Mouse (Mus musculus): ENCODE results near the gene Bace2. TPM values are rescaled to one million over a fixed set of nuclear protein-coding genes. Genes with fewer than 3 reads are reported as not detected.

Bace2 gene
- polyA plus RNA-seq, 1 experiment from 2014 or later = 17.8 TPM

DNA sequence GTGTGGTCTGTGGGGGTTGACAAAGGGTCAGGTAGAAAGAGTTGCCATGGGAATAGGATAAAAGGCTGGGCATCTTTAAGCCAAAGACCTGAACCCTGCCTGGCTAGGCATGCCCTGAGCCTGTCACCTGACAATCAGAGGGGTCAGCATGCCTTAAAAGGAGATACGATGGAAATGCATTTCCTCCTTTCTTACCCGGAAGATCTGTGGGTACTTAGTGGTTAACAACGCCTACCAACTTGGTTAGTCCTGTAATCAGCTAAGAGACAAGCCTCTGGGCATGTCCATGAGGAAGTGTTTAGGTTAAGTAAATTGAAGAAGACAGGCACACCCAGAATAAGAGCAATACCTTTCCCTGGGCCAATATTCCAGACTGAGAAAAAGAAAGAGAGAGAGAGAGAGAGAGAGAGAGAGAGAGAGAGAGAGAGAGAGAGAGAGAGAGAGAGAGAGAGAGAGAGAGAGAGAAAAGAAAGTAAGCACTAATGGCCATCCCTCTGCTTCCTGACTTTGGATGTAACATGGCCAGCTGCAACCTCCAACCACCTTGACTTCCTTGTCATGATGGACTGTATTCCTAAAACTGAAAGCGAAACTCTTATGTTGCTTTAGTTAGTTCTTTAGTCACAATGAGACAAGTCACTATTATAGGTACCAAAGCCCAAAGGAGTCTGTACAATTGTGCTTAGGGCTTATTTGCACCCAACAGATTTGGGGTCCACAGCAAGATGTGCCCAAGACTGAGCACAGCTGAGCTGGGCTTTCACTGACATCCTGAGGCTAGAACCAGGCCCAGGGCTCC, 111.7 kb downstream of the Bace2 start:
- Histone ChIP-seq H3K9ac (ENCODE audit: low read depth, low read length) (no peak overlapping the region), H3K36me3 (ENCODE audit: control insufficient read depth, insufficient read depth) (no peaks in the 10 kb centered on the region), H3K9me3 (ENCODE audit: control insufficient read depth) (no peaks in the 10 kb centered on the region), H3K4me1 (replicated peaks; ENCODE audit: control insufficient read depth, insufficient read depth, low read length) (no peaks in the 10 kb centered on the region), H3K27ac (ENCODE audit: low read depth, low read length) (no peak overlapping the region), H3K4me2 (replicated peaks; ENCODE audit: low read depth) (no peak overlapping the region), H3K4me3 (ENCODE audit: low read depth, low read length) (no peak overlapping the region), H3K27me3 (replicated peaks; ENCODE audit: control insufficient read depth, insufficient read depth, low read length) (no peaks in the 10 kb centered on the region)
- WGBS = 49% methylated on average over 4 of the region's 4 CpGs
- TF ChIP-seq CTCF (IDR thresholded peaks at IDR 0.05; ENCODE audit: low read depth) = no peak
- 0 out of 2 replicates have a peak, but pooled peaks have one; percentile 51 for ATAC-seq

GRCm38 (mm10) chr16:97474671-97475070, 118.1 kb downstream of the Bace2 start:
- TF ChIP-seq CTCF (IDR thresholded peaks at IDR 0.05; ENCODE audit: low read depth) = no peak
- Histone ChIP-seq H3K9ac (ENCODE audit: low read depth, low read length) (no peak overlapping the region), H3K27ac (ENCODE audit: low read depth, low read length) (no peak overlapping the region), H3K4me1 (replicated peaks; ENCODE audit: control insufficient read depth, insufficient read depth, low read length) (no peaks in the 10 kb centered on the region), H3K27me3 (replicated peaks; ENCODE audit: control insufficient read depth, insufficient read depth, low read length) (no peaks in the 10 kb centered on the region), H3K36me3 (ENCODE audit: control insufficient read depth, insufficient read depth) (no peaks in the 10 kb centered on the region), H3K4me3 (ENCODE audit: low read depth, low read length) (no peak overlapping the region), H3K9me3 (ENCODE audit: control insufficient read depth) (no peaks in the 10 kb centered on the region), H3K4me2 (replicated peaks; ENCODE audit: low read depth) (no peak overlapping the region)
- ATAC-seq = no peak
- WGBS = 85% methylated on average over 2 of the region's 2 CpGs

DNA sequence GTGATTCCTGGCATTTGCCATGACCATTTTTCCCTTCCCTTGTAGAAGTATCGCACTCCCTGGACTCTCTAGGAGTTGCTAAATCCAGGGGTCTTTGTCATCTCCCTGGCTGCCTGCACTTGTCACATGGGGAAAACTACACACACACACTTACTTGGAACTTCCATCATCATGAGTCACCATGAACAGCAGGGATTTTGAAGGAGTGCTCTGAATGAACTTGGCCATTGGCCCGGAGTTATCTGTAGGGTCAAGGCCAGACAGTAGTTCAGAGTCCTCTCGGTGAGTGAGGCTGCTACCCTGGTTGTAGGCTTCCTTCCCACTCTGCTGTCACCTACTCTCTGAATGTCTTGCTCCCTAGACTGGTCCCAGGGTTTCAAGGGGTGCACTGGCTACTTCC, 119.0 kb downstream of the Bace2 start:
- no peaks in the 10 kb centered on the region for H3K27me3 ChIP-seq (replicated peaks; ENCODE audit: control insufficient read depth, insufficient read depth, low read length)
- H3K9ac ChIP-seq (ENCODE audit: low read depth, low read length) = no peak overlapping the region
- peak; percentile 33; the same call in 1 of the 2 replicates for ATAC-seq
- H3K4me2 ChIP-seq (replicated peaks; ENCODE audit: low read depth) = no peak overlapping the region
- no peaks in the 10 kb centered on the region for H3K36me3 ChIP-seq (ENCODE audit: control insufficient read depth, insufficient read depth)
- no peak overlapping the region for H3K4me3 ChIP-seq (ENCODE audit: low read depth, low read length)
- no peaks in the 10 kb centered on the region for H3K9me3 ChIP-seq (ENCODE audit: control insufficient read depth)
- no peak overlapping the region for H3K27ac ChIP-seq (ENCODE audit: low read depth, low read length)
- H3K4me1 ChIP-seq (replicated peaks; ENCODE audit: control insufficient read depth, insufficient read depth, low read length) = no peaks in the 10 kb centered on the region
- no peak for TF ChIP-seq CTCF (IDR thresholded peaks at IDR 0.05; ENCODE audit: low read depth)
- 67% methylated on average over 3 of the region's 3 CpGs for WGBS

DNA sequence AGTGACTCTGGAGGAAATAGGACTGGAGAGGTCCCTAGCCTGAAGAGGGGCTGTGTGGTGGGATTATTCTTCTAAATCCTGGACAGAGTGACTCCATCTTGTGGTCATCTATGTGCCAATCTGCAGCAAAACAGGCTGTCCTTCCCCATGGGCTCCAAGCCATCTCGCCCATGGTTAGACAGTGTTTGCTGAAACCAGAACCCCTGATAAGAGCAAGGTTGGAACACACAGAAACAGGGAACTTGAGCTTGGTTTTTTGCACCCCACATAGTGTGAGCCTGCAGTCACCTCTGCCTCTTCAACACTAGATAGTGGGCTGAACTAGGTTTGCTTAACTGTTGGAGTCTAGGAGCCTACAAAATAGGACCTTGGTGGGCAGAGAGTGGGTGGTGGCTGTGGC, 120.0 kb downstream of the Bace2 start:
- H3K27me3 ChIP-seq (replicated peaks; ENCODE audit: control insufficient read depth, insufficient read depth, low read length) = no peaks in the 10 kb centered on the region
- TF ChIP-seq CTCF (IDR thresholded peaks at IDR 0.05; ENCODE audit: low read depth) = no peak
- no peak for ATAC-seq
- no peaks in the 10 kb centered on the region for H3K36me3 ChIP-seq (ENCODE audit: control insufficient read depth, insufficient read depth)
- H3K27ac ChIP-seq (ENCODE audit: low read depth, low read length) = no peak overlapping the region
- H3K9me3 ChIP-seq (ENCODE audit: control insufficient read depth) = no peaks in the 10 kb centered on the region
- no peak overlapping the region for H3K9ac ChIP-seq (ENCODE audit: low read depth, low read length)
- no peak overlapping the region for H3K4me2 ChIP-seq (replicated peaks; ENCODE audit: low read depth)
- H3K4me1 ChIP-seq (replicated peaks; ENCODE audit: control insufficient read depth, insufficient read depth, low read length) = no peaks in the 10 kb centered on the region
- WGBS = 73% methylated on average over 1 of the region's 1 CpGs
- H3K4me3 ChIP-seq (ENCODE audit: low read depth, low read length) = no peak overlapping the region

DNA sequence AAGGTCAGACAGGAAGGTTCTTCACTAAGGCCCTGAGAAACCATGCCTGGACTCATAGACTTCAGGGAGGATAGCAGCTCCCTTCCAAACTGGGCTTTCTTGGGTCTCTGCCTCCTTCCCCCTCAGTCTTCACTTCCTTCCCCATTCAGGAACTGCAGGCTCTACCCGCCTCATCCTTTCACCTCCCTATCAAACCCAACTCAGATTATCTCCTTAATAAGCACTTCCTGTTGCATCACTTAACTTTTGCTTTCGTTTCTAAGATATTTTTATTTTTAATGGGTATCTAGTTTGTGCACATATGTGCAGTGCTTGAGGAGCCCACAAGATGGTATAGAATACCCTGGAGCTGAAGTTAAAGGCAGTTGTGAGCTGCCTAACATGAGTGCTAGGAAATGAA, 122.1 kb downstream of the Bace2 start:
- 53% methylated on average over 2 of the region's 2 CpGs for WGBS
- no peaks in the 10 kb centered on the region for H3K9me3 ChIP-seq (ENCODE audit: control insufficient read depth)
- TF ChIP-seq CTCF (IDR thresholded peaks at IDR 0.05; ENCODE audit: low read depth) = 0 out of 2 replicates have a peak, but pooled peaks have one; percentile 8

DNA sequence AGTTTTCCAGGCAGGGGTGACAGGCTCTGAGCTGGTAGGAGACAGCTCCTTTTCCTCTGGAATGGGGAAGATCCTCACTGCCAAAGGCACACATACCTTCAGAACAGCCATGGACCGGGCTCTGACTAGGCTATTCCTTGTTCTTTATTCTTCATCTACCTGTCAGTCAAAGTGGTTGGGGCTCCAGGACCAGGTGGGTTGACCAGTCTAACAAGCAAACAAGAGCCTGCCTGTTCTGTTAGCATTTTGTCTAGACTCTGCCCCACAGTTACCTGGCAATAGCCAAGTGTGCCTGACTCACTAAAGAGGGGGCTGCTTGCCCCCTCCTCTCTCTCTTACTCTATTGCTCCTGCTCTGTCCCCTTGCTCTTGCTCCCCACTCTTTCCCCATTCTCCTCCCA, 135.8 kb downstream of the Bace2 start:
- Histone ChIP-seq H3K36me3 (ENCODE audit: control insufficient read depth, insufficient read depth) (no peaks in the 10 kb centered on the region), H3K27ac (ENCODE audit: low read depth, low read length) (no peak overlapping the region), H3K9ac (ENCODE audit: low read depth, low read length) (no peak overlapping the region), H3K4me1 (replicated peaks; ENCODE audit: control insufficient read depth, insufficient read depth, low read length) (no peaks in the 10 kb centered on the region), H3K4me3 (ENCODE audit: low read depth, low read length) (no peak overlapping the region), H3K4me2 (replicated peaks; ENCODE audit: low read depth) (no peak overlapping the region), H3K9me3 (ENCODE audit: control insufficient read depth) (no peaks in the 10 kb centered on the region), H3K27me3 (replicated peaks; ENCODE audit: control insufficient read depth, insufficient read depth, low read length) (no peaks in the 10 kb centered on the region)
- no peak for ATAC-seq
- no peak for TF ChIP-seq CTCF (IDR thresholded peaks at IDR 0.05; ENCODE audit: low read depth)
- WGBS = 48% methylated on average over 1 of the region's 1 CpGs

More for the DNA sequence above, 122.1 kb downstream of the Bace2 start:
- H3K4me1 ChIP-seq (replicated peaks; ENCODE audit: control insufficient read depth, insufficient read depth, low read length) = no peaks in the 10 kb centered on the region
- no peak overlapping the region for H3K4me3 ChIP-seq (ENCODE audit: low read depth, low read length)
- H3K27me3 ChIP-seq (replicated peaks; ENCODE audit: control insufficient read depth, insufficient read depth, low read length) = no peaks in the 10 kb centered on the region
- no peak for ATAC-seq
- no peak overlapping the region for H3K27ac ChIP-seq (ENCODE audit: low read depth, low read length)
- H3K36me3 ChIP-seq (ENCODE audit: control insufficient read depth, insufficient read depth) = no peaks in the 10 kb centered on the region
- no peak overlapping the region for H3K9ac ChIP-seq (ENCODE audit: low read depth, low read length)
- no peak overlapping the region for H3K4me2 ChIP-seq (replicated peaks; ENCODE audit: low read depth)

Other genes starting within 250 kb of the Bace2 start
- gene Dscam, start 186.0 kb upstream of the Bace2 start, polyA plus RNA-seq (2015; fragmentation: Nextera tagmentation; extraction: Ambion mirVana) = 0.21 and 0.25 TPM in 2 replicates
- 0.18 and 0.81 TPM in 2 replicates for gene Mx1, start 106.2 kb downstream of the Bace2 start, polyA plus RNA-seq (2015; fragmentation: Nextera tagmentation; extraction: Ambion mirVana)
- 4.4 and 5.8 TPM in 2 replicates for gene Fam3b, start 158.1 kb downstream of the Bace2 start, polyA plus RNA-seq (2015; fragmentation: Nextera tagmentation; extraction: Ambion mirVana)

Measured in intestine, postnatal 0 days (tissue).